Mouse (Mus musculus) limb, embryonic 14.5 days (tissue): ENCODE results near the gene Abca3. TPM values are rescaled to one million over a fixed set of nuclear protein-coding genes. Genes with fewer than 3 reads are reported as not detected.

Experiments
- ATAC-seq: fragments of 200-750 bp; cut with Nextera tagmentation; 2 replicates; pipeline ENCODE4 v1.8.0; 2017; ENCODE audit warnings: low read depth, moderate number of reproducible peaks, moderate TSS enrichment; ENCODE audit not compliant: low FRiP score
- DNase-seq: peaks from one replicate; pipeline ENCODE4 v3.0.0-alpha.2; 2015; ENCODE audit warnings: low spot score
- H3K27ac ChIP-seq: fragments of 300-500 bp; sonication (generic); replicated peaks from 2 replicates; pipeline ENCODE4 v1.5.1; 2014; ENCODE audit warnings: low read depth, mild to moderate bottlenecking, low read length, moderate library complexity, mixed read lengths
- H3K27me3 ChIP-seq: fragments of 300-500 bp; sonication (generic); 2 replicates; pipeline ENCODE4 v1.6.1; 2014; ENCODE audit warnings: low read length, mixed read lengths; ENCODE audit not compliant: control insufficient read depth, insufficient read depth
- H3K36me3 ChIP-seq: fragments of 300-500 bp; sonication (generic); 2 replicates; pipeline ENCODE4 v1.6.1; 2014; ENCODE audit warnings: mild to moderate bottlenecking, low read length, moderate library complexity, mixed read lengths; ENCODE audit not compliant: control insufficient read depth, insufficient read depth
- H3K4me1 ChIP-seq: fragments of 300-500 bp; sonication (generic); 2 replicates; pipeline ENCODE4 v1.6.1; 2014; ENCODE audit warnings: antibody characterized with exemption, low read length, mixed read lengths; ENCODE audit not compliant: control insufficient read depth, insufficient read depth
- H3K4me2 ChIP-seq: fragments of 300-500 bp; sonication (generic); replicated peaks from 2 replicates; pipeline ENCODE4 v1.6.1; 2014; ENCODE audit warnings: low read depth, mild to moderate bottlenecking, low read length, moderate library complexity; ENCODE audit not compliant: severe bottlenecking
- H3K4me3 ChIP-seq: fragments of 300-500 bp; sonication (generic); replicated peaks from 2 replicates; pipeline ENCODE4 v1.5.1; 2014; ENCODE audit warnings: low read length
- H3K9ac ChIP-seq: fragments of 300-500 bp; sonication (generic); 2 replicates; pipeline ENCODE4 v1.6.1; 2014; ENCODE audit warnings: mild to moderate bottlenecking, low read depth, low read length, moderate library complexity; ENCODE audit not compliant: severe bottlenecking
- H3K9me3 ChIP-seq: fragments of 300-500 bp; sonication (generic); 2 replicates; pipeline ENCODE4 v1.6.1; 2016; ENCODE audit warnings: low read length; ENCODE audit not compliant: control insufficient read depth
- POLR2A ChIP-seq: fragments of 200-500 bp; IDR thresholded peaks from 2 replicates; pipeline ENCODE4 v1.8.0; 2012; ENCODE audit warnings: inconsistent platforms, mild to moderate bottlenecking, moderate library complexity, borderline replicate concordance; ENCODE audit not compliant: insufficient read depth, insufficient read length; ENCODE audit errors: extremely low read depth
- WGBS: fragments of 180-500 bp; shearing (Covaris S2); extraction: QIAGEN DNeasy Blood & Tissue Kit; methylation state at CpG from one replicate; pipeline ENCODE4 v1.1.7; 2014; 5-methylcytosine and 5-hydroxymethylcytosine counted together
- polyA plus RNA-seq, 2 experiments: library from polyadenylated mRNA; depleted of rRNA in 1 of 2; stranded (reverse) in 1 of 2; unstranded in 1 of 2; fragments of >200 nt; fragmentation: Nextera tagmentation in 1 of 2; extraction: Ambion mirVana in 1 of 2; gene quantifications; 2 replicates each; pipeline versions ENCODE4 v1.2.1 to v1.2.3; 2012 to 2014

The Abca3 gene
- polyA plus RNA-seq, 2 experiments = 9.0 to 12.4 TPM

DNA sequence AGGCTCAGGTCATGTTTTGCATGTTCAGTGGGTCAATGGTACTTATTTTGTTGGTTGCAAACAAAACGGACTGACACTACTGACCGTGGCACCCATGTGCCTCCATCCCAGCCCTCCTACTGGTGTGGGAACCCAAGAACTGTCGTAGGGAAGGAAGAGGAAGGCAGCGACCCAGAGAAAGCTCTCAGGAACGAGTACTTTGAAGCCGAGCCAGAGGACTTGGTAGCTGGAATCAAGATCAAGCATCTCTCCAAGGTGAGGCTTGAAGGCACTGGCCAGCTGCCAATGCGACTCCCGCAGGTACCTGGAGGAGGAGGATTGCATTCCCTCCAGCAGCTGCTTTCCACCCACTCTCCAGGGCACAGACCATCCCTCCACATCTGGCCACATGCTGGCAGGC lies 32.0 kb downstream of the Abca3 start:
- H3K27ac ChIP-seq = no peak overlapping the region
- no peaks in the 10 kb centered on the region for H3K4me1 ChIP-seq
- no peak overlapping the region for H3K4me2 ChIP-seq
- WGBS = 67% methylated on average over 8 of the region's 8 CpGs
- no peaks in the 10 kb centered on the region for H3K9me3 ChIP-seq
- H3K4me3 ChIP-seq = no peak overlapping the region
- no peak for TF ChIP-seq POLR2A
- DNase-seq (no peak), ATAC-seq (no peak)
- no peak overlapping the region for H3K9ac ChIP-seq
- peaks cover 6% of the 10 kb centered on the region; the same call in 1 of the 2 replicates for H3K36me3 ChIP-seq
- H3K27me3 ChIP-seq = no peaks in the 10 kb centered on the region

DNA sequence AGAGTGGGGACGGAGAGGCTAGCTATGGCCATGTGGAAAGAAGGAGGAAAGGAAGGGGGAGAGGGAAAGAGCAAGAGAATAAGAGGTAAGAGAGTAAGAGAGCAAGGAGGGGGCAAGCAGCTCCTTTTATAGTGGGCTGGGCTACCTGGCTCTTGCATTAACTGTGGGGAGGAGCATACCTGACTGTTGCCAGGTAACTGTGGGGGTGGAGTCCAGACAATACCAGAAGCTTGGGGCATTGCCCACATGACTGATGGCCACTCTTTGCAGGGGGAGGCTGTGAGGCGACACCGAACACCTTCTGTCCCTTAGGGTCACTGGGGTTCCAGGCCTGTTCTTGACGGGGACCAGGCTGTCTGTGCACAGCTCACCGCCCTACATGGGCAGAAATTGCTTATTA lies 37.0 kb downstream of the Abca3 start:
- Histone ChIP-seq H3K9ac (no peak overlapping the region), H3K9me3 (no peaks in the 10 kb centered on the region), H3K4me3 (no peak overlapping the region), H3K36me3 (no peaks in the 10 kb centered on the region), H3K4me1 (no peaks in the 10 kb centered on the region), H3K4me2 (no peak overlapping the region), H3K27me3 (no peaks in the 10 kb centered on the region), H3K27ac (no peak overlapping the region)
- WGBS = 81% methylated on average over 5 of the region's 5 CpGs
- no peak for ATAC-seq
- DNase-seq = no peak
- no peak for TF ChIP-seq POLR2A

DNA sequence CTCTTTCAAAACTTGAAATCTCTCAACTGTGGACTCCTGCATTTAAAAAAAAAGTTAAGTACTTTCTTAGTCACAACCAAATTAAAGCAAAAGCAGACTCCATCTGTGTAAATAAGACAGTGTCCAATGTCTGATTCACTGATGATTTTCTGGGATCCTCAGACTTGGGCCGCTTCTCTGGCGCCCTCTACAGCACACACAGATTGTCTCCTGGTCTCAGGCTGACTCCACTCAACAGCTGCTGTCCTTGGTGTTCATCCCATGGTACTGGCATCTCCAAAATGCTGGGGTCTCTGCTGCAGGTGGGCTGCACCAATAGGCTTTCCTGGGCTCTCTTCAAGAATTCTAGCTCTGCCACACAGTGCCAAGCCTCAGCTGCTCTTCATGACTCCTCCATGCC lies 38.1 kb downstream of the Abca3 start:
- Histone ChIP-seq H3K4me2 (no peak overlapping the region), H3K27me3 (no peaks in the 10 kb centered on the region), H3K9ac (no peak overlapping the region), H3K4me1 (no peaks in the 10 kb centered on the region), H3K36me3 (no peaks in the 10 kb centered on the region), H3K27ac (no peak overlapping the region), H3K4me3 (no peak overlapping the region), H3K9me3 (no peaks in the 10 kb centered on the region)
- DNase-seq (peak; percentile 47), ATAC-seq (no peak)
- TF ChIP-seq POLR2A = no peak
- WGBS = 5% methylated on average over 2 of the region's 2 CpGs

DNA sequence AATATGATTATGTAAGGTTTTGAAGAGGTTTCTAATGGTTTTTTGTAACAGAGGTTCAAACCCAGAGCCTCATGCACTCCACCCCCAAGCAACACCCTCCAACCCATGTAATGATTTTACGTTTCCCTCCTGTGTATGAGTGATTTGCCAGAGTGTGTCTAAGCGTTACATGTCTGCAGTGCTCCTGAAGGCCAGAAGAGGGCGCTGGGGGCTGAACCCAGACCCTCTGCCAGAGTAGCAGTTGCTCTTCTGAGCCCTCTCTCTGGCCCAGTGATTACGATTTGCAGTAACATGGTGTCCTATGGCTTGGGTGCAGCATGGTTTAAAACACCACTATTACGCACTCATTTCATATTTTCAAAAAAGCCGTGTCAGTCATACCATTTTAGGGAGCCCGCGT lies 39.4 kb downstream of the Abca3 start:
- no peak for ATAC-seq
- Histone ChIP-seq H3K27ac (no peak overlapping the region), H3K9me3 (no peaks in the 10 kb centered on the region), H3K4me2 (no peak overlapping the region), H3K27me3 (no peaks in the 10 kb centered on the region), H3K9ac (no peak overlapping the region), H3K36me3 (no peaks in the 10 kb centered on the region), H3K4me1 (no peaks in the 10 kb centered on the region), H3K4me3 (no peak overlapping the region)
- WGBS = 61% methylated on average over 8 of the region's 8 CpGs
- DNase-seq = no peak
- no peak for TF ChIP-seq POLR2A

DNA sequence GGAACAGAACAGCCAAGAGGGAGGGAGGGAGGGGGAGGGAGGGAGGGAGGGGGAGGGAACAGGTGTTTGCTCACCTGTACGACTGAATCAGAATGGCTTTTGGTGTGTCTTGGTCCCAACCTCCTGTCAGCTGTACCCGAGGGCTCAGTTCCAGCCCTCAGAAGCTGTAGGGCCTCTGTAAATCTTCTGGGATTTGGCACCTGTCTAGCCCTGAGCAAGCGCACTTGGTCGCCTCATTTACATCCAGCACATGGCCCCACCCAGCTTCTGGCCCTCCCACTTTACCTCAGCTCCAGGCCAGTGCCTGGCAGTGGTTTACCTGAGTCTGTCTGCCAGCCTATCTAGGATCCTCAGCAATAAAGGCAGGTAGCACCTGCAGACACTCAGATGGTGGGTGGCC lies 41.8 kb downstream of the Abca3 start:
- 8% methylated on average over 3 of the region's 4 CpGs for WGBS
- TF ChIP-seq POLR2A = no peak
- H3K4me1 ChIP-seq = no peaks in the 10 kb centered on the region
- no peak overlapping the region for H3K4me3 ChIP-seq
- H3K27me3 ChIP-seq = no peaks in the 10 kb centered on the region
- no peak overlapping the region for H3K27ac ChIP-seq
- ATAC-seq (no peak), DNase-seq (no peak)
- no peak overlapping the region for H3K4me2 ChIP-seq
- H3K9me3 ChIP-seq = no peaks in the 10 kb centered on the region
- no peak overlapping the region for H3K9ac ChIP-seq
- H3K36me3 ChIP-seq = no peaks in the 10 kb centered on the region; the same call in 1 of the 2 replicates

DNA sequence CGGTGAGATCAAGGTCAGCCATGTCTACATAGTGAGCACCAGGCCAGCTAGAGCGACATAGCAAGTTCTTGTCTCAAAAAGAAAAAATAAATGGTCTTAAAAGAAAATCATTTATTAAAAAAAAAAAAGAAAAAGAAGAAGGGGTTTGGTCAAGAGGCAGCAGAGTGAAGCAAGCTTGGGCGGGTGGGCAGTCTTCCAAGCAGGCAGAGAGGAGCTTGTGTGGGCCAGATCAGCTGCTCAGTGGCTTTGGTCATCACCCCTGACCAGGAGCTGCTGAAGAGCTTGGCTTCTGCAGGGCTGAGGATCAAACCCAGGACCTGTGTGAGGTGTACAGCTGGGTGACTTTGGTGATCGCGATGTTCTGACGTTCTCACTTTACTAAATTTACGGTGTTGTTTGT lies 42.7 kb downstream of the Abca3 start:
- DNase-seq (no peak), ATAC-seq (no peak)
- no peaks in the 10 kb centered on the region for H3K4me1 ChIP-seq
- H3K27ac ChIP-seq = no peak overlapping the region
- no peak overlapping the region for H3K4me2 ChIP-seq
- H3K27me3 ChIP-seq = no peaks in the 10 kb centered on the region
- H3K9me3 ChIP-seq = no peaks in the 10 kb centered on the region
- WGBS = 78% methylated on average over 7 of the region's 7 CpGs
- no peaks in the 10 kb centered on the region; the same call in 1 of the 2 replicates for H3K36me3 ChIP-seq
- no peak for TF ChIP-seq POLR2A
- no peak overlapping the region for H3K4me3 ChIP-seq
- H3K9ac ChIP-seq = no peak overlapping the region
